Comparison of ENCODE assay signal across 8 mouse cellular contexts in genomic region chr2:30063235-30063634, GRCm38 (mm10). TPM values are rescaled to one million over a fixed set of nuclear protein-coding genes. Genes with fewer than 3 reads are reported as not detected.
DNase-seq lines count a peak whose midpoint lies in the region; ATAC-seq and TF ChIP-seq lines count a peak whose summit lies in the region.

No protein-coding gene starts in this region.

- 30% methylated on average over 8 of the region's 8 CpGs for WGBS in heart, adult 2 months
- WGBS in forebrain, embryonic 12.5 days, result 7% methylated on average over 8 of the region's 8 CpGs
- WGBS in liver, embryonic 15.5 days (ENCODE audit: insufficient replicate concordance), result 2% methylated on average over 8 of the region's 8 CpGs

- H3K4me2 ChIP-seq in forebrain, embryonic 12.5 days, result peak overlapping the region; percentile 87
- peak overlapping the region; percentile 95 for H3K4me2 ChIP-seq in liver, embryonic 15.5 days

- DNase-seq in heart, adult 2 months, result no peak
- no peak for DNase-seq in heart, adult 8-10 months (ENCODE audit: low spot score)
- no peak for DNase-seq in left cerebral cortex, postnatal 25 days (ENCODE audit: low spot score in 2 of 2)
- DNase-seq in left cerebral cortex, adult 9 months (ENCODE audit: low spot score in 2 of 2), result no peak
- no peak for DNase-seq in B cell, adult 2 months

- no peak for TF ChIP-seq CTCF in heart, adult 2 months (IDR thresholded peaks at IDR 0.05)
- no peak for TF ChIP-seq CTCF in E14TG2a.4 (conservative IDR thresholded peaks at IDR 0.05; ENCODE audit: low read length)

- H3K4me1 ChIP-seq in heart, adult 2 months (ENCODE audit: control insufficient read depth, insufficient read depth, low read length), result peaks cover 10% of the 10 kb centered on the region
- H3K4me1 ChIP-seq in E14TG2a.4 (replicated peaks; ENCODE audit: low read depth, low read length), result peaks cover 57% of the 10 kb centered on the region
- H3K4me1 ChIP-seq in forebrain, embryonic 12.5 days, result peaks cover 52% of the 10 kb centered on the region
- peaks cover 63% of the 10 kb centered on the region for H3K4me1 ChIP-seq in liver, embryonic 15.5 days (replicated peaks)

- H3K4me3 ChIP-seq in heart, adult 2 months, result peak overlapping the region; percentile 74
- H3K4me3 ChIP-seq in E14TG2a.4 (replicated peaks; ENCODE audit: low read length), result peak overlapping the region; percentile 98
- H3K4me3 ChIP-seq in forebrain, embryonic 12.5 days (replicated peaks), result peak overlapping the region; percentile 57
- H3K4me3 ChIP-seq in liver, embryonic 15.5 days (replicated peaks), result peak overlapping the region; percentile 67

- no peak for ATAC-seq in forebrain, embryonic 12.5 days (ENCODE audit: low FRiP score)
- no peak for ATAC-seq in liver, embryonic 15.5 days (ENCODE audit: insufficient read depth)

- no peaks in the 10 kb centered on the region for H3K27me3 ChIP-seq in heart, adult 2 months (ENCODE audit: control insufficient read depth, insufficient read depth, low read length)
- H3K27me3 ChIP-seq in E14TG2a.4 (ENCODE audit: insufficient read depth, low read length), result no peaks in the 10 kb centered on the region
- H3K27me3 ChIP-seq in forebrain, embryonic 12.5 days, result no peaks in the 10 kb centered on the region
- H3K27me3 ChIP-seq in liver, embryonic 15.5 days, result no peaks in the 10 kb centered on the region

- H3K79me2 ChIP-seq in heart, adult 2 months (replicated peaks; ENCODE audit: control insufficient read depth, insufficient read depth, low read length), result peaks cover 2% of the 10 kb centered on the region; the same call in 1 of the 2 replicates

- no peak for TF ChIP-seq POLR2A in heart, adult 2 months (IDR thresholded peaks at IDR 0.05; ENCODE audit: insufficient read depth, low read depth, low read length)

- H3K9ac ChIP-seq in heart, adult 2 months (ENCODE audit: low read depth, low read length), result peak overlapping the region; percentile 95
- peak overlapping the region; percentile 68 for H3K9ac ChIP-seq in forebrain, embryonic 12.5 days
- H3K9ac ChIP-seq in liver, embryonic 15.5 days, result peak overlapping the region; percentile 69

- peaks cover 8% of the 10 kb centered on the region for H3K36me3 ChIP-seq in heart, adult 2 months (ENCODE audit: control insufficient read depth, insufficient read depth, low read length)
- H3K36me3 ChIP-seq in E14TG2a.4 (ENCODE audit: insufficient read depth, low read length), result peaks cover 42% of the 10 kb centered on the region
- H3K36me3 ChIP-seq in forebrain, embryonic 12.5 days (replicated peaks), result peaks cover 4% of the 10 kb centered on the region
- H3K36me3 ChIP-seq in liver, embryonic 15.5 days (replicated peaks), result peaks cover 6% of the 10 kb centered on the region

- no peak for TF ChIP-seq EP300 in heart, adult 2 months (IDR thresholded peaks at IDR 0.05; ENCODE audit: insufficient read depth, low read depth, low read length)

- peak overlapping the region; percentile 82 for H3K27ac ChIP-seq in heart, adult 2 months
- H3K27ac ChIP-seq in forebrain, embryonic 12.5 days, result peak overlapping the region; percentile 92
- peak overlapping the region; percentile 86 for H3K27ac ChIP-seq in liver, embryonic 15.5 days (replicated peaks)

- intact Hi-C loops in heart, adult 2 months (cut with DNase I), result no loop called here
- intact Hi-C loops in left cerebral cortex, postnatal 25 days (cut with DNase I), result no loop called here

- no peaks in the 10 kb centered on the region for H3K9me3 ChIP-seq in E14TG2a.4 (ENCODE audit: low read length)
- H3K9me3 ChIP-seq in forebrain, embryonic 12.5 days, result no peaks in the 10 kb centered on the region
- no peaks in the 10 kb centered on the region for H3K9me3 ChIP-seq in liver, embryonic 15.5 days (replicated peaks)

RNA-seq across cellular contexts. Expression of gene Set, which starts 6.1 kb away (rescaled TPM):
- total RNA-seq in heart, adult 2 months (2021), result 10 to 100 TPM; 88.7 to 96.7 TPM
- polyA plus RNA-seq in heart, adult 2 months (2012; rRNA removed), result 21.9 and 36.4 TPM in 2 replicates
- total RNA-seq in heart, adult 8-10 months (2022), result 100 to 1,000 TPM in 2 of 4 experiments, 10 to 100 TPM in 2; 98.3 to 109 (median 100) TPM
- 774 and 776 TPM in 2 replicates for polyA plus RNA-seq in forebrain, embryonic 12.5 days (2016; fragmentation: Nextera tagmentation; extraction: Ambion mirVana)
- 138 and 147 TPM in 2 replicates for polyA plus RNA-seq in liver, embryonic 15.5 days (2015; fragmentation: Nextera tagmentation; extraction: Ambion mirVana)
- 100 to 1,000 TPM; 186 to 193 TPM for total RNA-seq in left cerebral cortex, postnatal 25 days (2021)

RNA-seq across cellular contexts. Expression of gene Pkn3, which starts 14.2 kb away (rescaled TPM):
- 10 to 100 TPM in 1 of 2 experiments, 1 to 10 TPM in 1; 8.8 to 10.4 TPM for total RNA-seq in heart, adult 2 months (2021)
- 13.6 and 15.0 TPM in 2 replicates for polyA plus RNA-seq in heart, adult 2 months (2012; rRNA removed)
- 10 to 100 TPM in 2 of 4 experiments, 1 to 10 TPM in 2; 9.0 to 11.2 (median 10.1) TPM for total RNA-seq in heart, adult 8-10 months (2022)
- 10.3 TPM in 2 replicates for polyA plus RNA-seq in forebrain, embryonic 12.5 days (2016; fragmentation: Nextera tagmentation; extraction: Ambion mirVana)
- polyA plus RNA-seq in liver, embryonic 15.5 days (2015; fragmentation: Nextera tagmentation; extraction: Ambion mirVana), result 2.3 and 2.5 TPM in 2 replicates
- total RNA-seq in left cerebral cortex, postnatal 25 days (2021), result 1 to 10 TPM; 1.6 to 2.4 TPM

RNA-seq across cellular contexts. Expression of gene Wdr34, which starts 14.6 kb away (rescaled TPM):
- 1 to 10 TPM; 6.4 TPM for total RNA-seq in heart, adult 2 months (2021)
- 10.3 and 11.6 TPM in 2 replicates for polyA plus RNA-seq in heart, adult 2 months (2012; rRNA removed)
- 1 to 10 TPM; 6.5 to 9.2 (median 7.8) TPM for total RNA-seq in heart, adult 8-10 months (2022)
- 42.3 and 42.5 TPM in 2 replicates for polyA plus RNA-seq in forebrain, embryonic 12.5 days (2016; fragmentation: Nextera tagmentation; extraction: Ambion mirVana)
- polyA plus RNA-seq in liver, embryonic 15.5 days (2015; fragmentation: Nextera tagmentation; extraction: Ambion mirVana), result 6.2 and 7.1 TPM in 2 replicates
- 10 to 100 TPM; 37.4 to 37.9 TPM for total RNA-seq in left cerebral cortex, postnatal 25 days (2021)

RNA-seq across cellular contexts. Expression of gene Zdhhc12, which starts 30.2 kb away (rescaled TPM):
- 1 to 10 TPM; 2.8 to 3.6 TPM for total RNA-seq in heart, adult 2 months (2021)
- 10.3 and 15.8 TPM in 2 replicates for polyA plus RNA-seq in heart, adult 2 months (2012; rRNA removed)
- total RNA-seq in heart, adult 8-10 months (2022), result 1 to 10 TPM; 2.3 to 4.1 (median 3.6) TPM
- 22.9 TPM in 2 replicates for polyA plus RNA-seq in forebrain, embryonic 12.5 days (2016; fragmentation: Nextera tagmentation; extraction: Ambion mirVana)
- 19.3 and 20.6 TPM in 2 replicates for polyA plus RNA-seq in liver, embryonic 15.5 days (2015; fragmentation: Nextera tagmentation; extraction: Ambion mirVana)
- total RNA-seq in left cerebral cortex, postnatal 25 days (2021), result 1 to 10 TPM; 8.5 to 8.8 TPM
